Mouse (Mus musculus): ENCODE results near the gene Rab5a. TPM values are rescaled to one million over a fixed set of nuclear protein-coding genes. Genes with fewer than 3 reads are reported as not detected.

The Rab5a gene
- polyA plus RNA-seq (2015; fragmentation: Nextera tagmentation; extraction: Ambion mirVana), result 74.6 and 77.9 TPM in 2 replicates

DNA sequence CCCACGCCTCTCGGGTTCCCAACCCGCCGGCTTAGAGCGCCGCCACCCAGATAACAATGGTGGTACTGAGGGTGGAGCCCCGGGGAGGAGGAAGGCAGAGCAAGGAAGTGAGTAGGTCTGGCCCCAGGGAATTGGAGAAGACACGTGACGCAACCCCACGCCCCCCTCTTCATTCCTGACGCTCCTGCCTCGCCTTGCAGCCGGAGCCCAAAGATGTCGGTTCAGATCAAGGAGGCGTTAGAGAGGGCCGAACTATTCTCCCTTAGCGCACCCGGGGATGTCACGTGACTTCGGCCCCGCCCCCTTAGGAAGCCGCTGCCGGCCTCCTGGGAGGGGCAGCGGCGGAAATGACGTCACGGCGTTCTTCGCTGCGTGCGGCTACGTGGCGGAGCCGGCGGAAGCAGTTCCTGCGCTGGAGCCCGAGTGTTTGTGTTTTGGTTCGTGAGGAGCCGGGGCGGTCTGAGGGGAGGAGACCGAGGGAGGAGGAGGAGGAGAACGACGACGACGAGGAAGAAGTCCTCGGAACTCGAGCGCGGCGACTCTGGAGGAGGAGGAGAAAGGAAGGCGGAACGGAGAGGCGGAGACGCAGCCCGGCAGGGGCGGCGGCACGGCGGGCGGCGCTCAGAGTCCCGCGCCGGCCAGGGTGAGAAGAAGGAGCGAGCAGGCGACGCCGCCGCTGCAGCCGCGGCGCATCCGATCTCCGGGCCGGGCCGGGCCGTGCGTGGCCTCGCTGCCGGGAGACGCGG lies at the start of gene Rab5a:
TSS of gene Rab5a (plus strand) at position 377 of the 746 bp plus-strand sequence.
- peak within 1 kb of the TSS; percentile 95 for H3K4me3 ChIP-seq (ENCODE audit: low read depth, low read length)
- H3K27ac ChIP-seq (ENCODE audit: low read depth, low read length), result peak within 1 kb of the TSS; percentile 100
- H3K9me3 ChIP-seq (ENCODE audit: control insufficient read depth), result no peaks in the 10 kb centered on the region
- ATAC-seq, result peak; percentile 96
- H3K27me3 ChIP-seq (replicated peaks; ENCODE audit: control insufficient read depth, insufficient read depth, low read length), result no peaks in the 10 kb centered on the region
- H3K9ac ChIP-seq (ENCODE audit: low read depth, low read length), result peak within 1 kb of the TSS; percentile 98
- under 1% methylated on average over 82 of the region's 82 CpGs for WGBS
- H3K4me2 ChIP-seq (replicated peaks; ENCODE audit: low read depth), result peak within 1 kb of the TSS; percentile 87
- peaks cover 6% of the 10 kb centered on the region; the same call in 1 of the 2 replicates for H3K4me1 ChIP-seq (replicated peaks; ENCODE audit: control insufficient read depth, insufficient read depth, low read length)
- no peaks in the 10 kb centered on the region for H3K36me3 ChIP-seq (ENCODE audit: control insufficient read depth, insufficient read depth)
- TF ChIP-seq CTCF (IDR thresholded peaks at IDR 0.05; ENCODE audit: low read depth), result peak; percentile 59; the same call in 1 of the 2 replicates

GRCm38 (mm10) chr17:53456152-53456551 lies 22.9 kb upstream of the Rab5a start:
- H3K4me1 ChIP-seq (replicated peaks; ENCODE audit: control insufficient read depth, insufficient read depth, low read length), result no peaks in the 10 kb centered on the region
- ATAC-seq, result no peak
- H3K9me3 ChIP-seq (ENCODE audit: control insufficient read depth), result no peaks in the 10 kb centered on the region

GRCm38 (mm10) chr17:53456742-53457141 lies 22.3 kb upstream of the Rab5a start:
- H3K27ac ChIP-seq (ENCODE audit: low read depth, low read length), result no peak overlapping the region
- ATAC-seq, result no peak
- H3K27me3 ChIP-seq (replicated peaks; ENCODE audit: control insufficient read depth, insufficient read depth, low read length), result no peaks in the 10 kb centered on the region
- no peak overlapping the region for H3K9ac ChIP-seq (ENCODE audit: low read depth, low read length)
- H3K4me2 ChIP-seq (replicated peaks; ENCODE audit: low read depth), result no peak overlapping the region
- H3K36me3 ChIP-seq (ENCODE audit: control insufficient read depth, insufficient read depth), result no peaks in the 10 kb centered on the region
- no peaks in the 10 kb centered on the region for H3K9me3 ChIP-seq (ENCODE audit: control insufficient read depth)
- 70% methylated on average over 1 of the region's 1 CpGs for WGBS
- no peak for TF ChIP-seq CTCF (IDR thresholded peaks at IDR 0.05; ENCODE audit: low read depth)
- H3K4me1 ChIP-seq (replicated peaks; ENCODE audit: control insufficient read depth, insufficient read depth, low read length), result no peaks in the 10 kb centered on the region
- no peak overlapping the region for H3K4me3 ChIP-seq (ENCODE audit: low read depth, low read length)

More at GRCm38 (mm10) chr17:53456152-53456551, 22.9 kb upstream of the Rab5a start:
- H3K27me3 ChIP-seq (replicated peaks; ENCODE audit: control insufficient read depth, insufficient read depth, low read length), result no peaks in the 10 kb centered on the region
- TF ChIP-seq CTCF (IDR thresholded peaks at IDR 0.05; ENCODE audit: low read depth), result no peak
- H3K9ac ChIP-seq (ENCODE audit: low read depth, low read length), result no peak overlapping the region
- H3K4me3 ChIP-seq (ENCODE audit: low read depth, low read length), result no peak overlapping the region
- no peaks in the 10 kb centered on the region for H3K36me3 ChIP-seq (ENCODE audit: control insufficient read depth, insufficient read depth)
- no peak overlapping the region for H3K27ac ChIP-seq (ENCODE audit: low read depth, low read length)
- 76% methylated on average over 2 of the region's 2 CpGs for WGBS
- H3K4me2 ChIP-seq (replicated peaks; ENCODE audit: low read depth), result no peak overlapping the region

DNA sequence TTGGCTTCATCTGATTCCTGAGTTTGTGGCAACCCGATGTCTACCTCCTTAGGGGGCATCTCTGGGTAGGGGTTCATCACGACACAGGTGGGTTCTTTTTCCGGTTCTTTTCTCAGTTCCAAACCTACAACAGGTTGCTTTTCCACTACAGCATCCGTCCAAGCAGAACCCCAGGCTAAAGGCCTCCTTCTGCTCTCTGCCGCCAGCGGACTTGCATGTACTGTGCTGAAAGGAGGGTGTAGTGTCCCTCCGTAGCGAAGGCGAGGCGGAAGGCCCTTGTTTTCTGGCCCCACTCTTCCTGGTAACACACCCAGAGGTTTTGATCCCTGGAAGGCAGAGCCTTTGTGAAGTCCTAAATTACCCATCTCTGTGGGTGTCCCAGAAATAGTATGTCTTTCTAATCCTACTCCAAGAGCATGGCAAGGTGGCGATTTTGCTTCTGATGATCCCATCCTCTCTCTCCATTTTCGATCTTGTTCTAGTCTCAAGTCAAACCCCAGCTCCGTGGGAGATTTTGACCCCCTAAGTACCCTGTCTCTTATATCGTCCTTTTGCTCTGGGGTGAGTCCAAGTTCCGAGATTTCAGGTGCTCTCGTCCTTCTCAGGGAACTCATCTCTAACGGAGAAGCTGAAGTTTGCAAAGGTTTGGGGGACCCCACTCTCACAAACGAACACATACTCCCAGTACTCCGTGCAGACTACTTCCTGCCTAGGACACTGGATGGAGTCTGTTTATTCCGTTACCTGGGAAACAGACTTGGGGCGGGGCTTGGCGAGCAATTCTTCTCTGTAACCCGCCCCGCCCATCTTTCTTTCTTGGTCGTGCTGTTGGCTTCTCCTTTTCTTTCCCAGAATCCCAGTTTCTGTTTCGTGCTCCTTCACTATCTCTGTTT lies 16.2 kb upstream of the Rab5a start, which contains the start of gene Efhb:
TSS of gene Efhb (minus strand) at position 719 of the 893 bp plus-strand sequence.
- H3K27me3 ChIP-seq (replicated peaks; ENCODE audit: control insufficient read depth, insufficient read depth, low read length), result no peaks in the 10 kb centered on the region
- H3K4me1 ChIP-seq (replicated peaks; ENCODE audit: control insufficient read depth, insufficient read depth, low read length), result no peaks in the 10 kb centered on the region
- H3K9ac ChIP-seq (ENCODE audit: low read depth, low read length), result peak within 1 kb of the TSS; percentile 43; the same call in 1 of the 2 replicates
- peak within 1 kb of the TSS; percentile 70 for H3K4me2 ChIP-seq (replicated peaks; ENCODE audit: low read depth)
- H3K4me3 ChIP-seq (ENCODE audit: low read depth, low read length), result peak within 1 kb of the TSS; percentile 44
- no peak within 1 kb of the TSS for H3K27ac ChIP-seq (ENCODE audit: low read depth, low read length)
- ATAC-seq, result peak; percentile 94
- H3K36me3 ChIP-seq (ENCODE audit: control insufficient read depth, insufficient read depth), result no peaks in the 10 kb centered on the region
- WGBS, result 21% methylated on average over 26 of the region's 26 CpGs
- no peak for TF ChIP-seq CTCF (IDR thresholded peaks at IDR 0.05; ENCODE audit: low read depth)
- no peaks in the 10 kb centered on the region for H3K9me3 ChIP-seq (ENCODE audit: control insufficient read depth)

GRCm38 (mm10) chr17:53463496-53463840 lies 15.6 kb upstream of the Rab5a start:
- H3K4me3 ChIP-seq (ENCODE audit: low read depth, low read length), result peak overlapping the region; percentile 44
- no peaks in the 10 kb centered on the region for H3K4me1 ChIP-seq (replicated peaks; ENCODE audit: control insufficient read depth, insufficient read depth, low read length)
- peak overlapping the region; percentile 70 for H3K4me2 ChIP-seq (replicated peaks; ENCODE audit: low read depth)
- ATAC-seq, result no peak
- no peaks in the 10 kb centered on the region for H3K27me3 ChIP-seq (replicated peaks; ENCODE audit: control insufficient read depth, insufficient read depth, low read length)
- no peak overlapping the region for H3K27ac ChIP-seq (ENCODE audit: low read depth, low read length)
- WGBS, result 14% methylated on average over 8 of the region's 9 CpGs
- TF ChIP-seq CTCF (IDR thresholded peaks at IDR 0.05; ENCODE audit: low read depth), result no peak
- H3K9me3 ChIP-seq (ENCODE audit: control insufficient read depth), result no peaks in the 10 kb centered on the region
- H3K9ac ChIP-seq (ENCODE audit: low read depth, low read length), result peak overlapping the region; percentile 43; the same call in 1 of the 2 replicates
- no peaks in the 10 kb centered on the region for H3K36me3 ChIP-seq (ENCODE audit: control insufficient read depth, insufficient read depth)

GRCm38 (mm10) chr17:53465569-53465968 lies 13.5 kb upstream of the Rab5a start:
- H3K9me3 ChIP-seq (ENCODE audit: control insufficient read depth), result no peaks in the 10 kb centered on the region
- WGBS, result 52% methylated on average over 4 of the region's 4 CpGs
- peak; percentile 73 for TF ChIP-seq CTCF (IDR thresholded peaks at IDR 0.05; ENCODE audit: low read depth)
- H3K27ac ChIP-seq (ENCODE audit: low read depth, low read length), result no peak overlapping the region
- no peak overlapping the region for H3K4me3 ChIP-seq (ENCODE audit: low read depth, low read length)
- no peak for ATAC-seq
- no peaks in the 10 kb centered on the region for H3K27me3 ChIP-seq (replicated peaks; ENCODE audit: control insufficient read depth, insufficient read depth, low read length)
- H3K4me1 ChIP-seq (replicated peaks; ENCODE audit: control insufficient read depth, insufficient read depth, low read length), result no peaks in the 10 kb centered on the region
- H3K4me2 ChIP-seq (replicated peaks; ENCODE audit: low read depth), result no peak overlapping the region
- H3K9ac ChIP-seq (ENCODE audit: low read depth, low read length), result no peak overlapping the region
- no peaks in the 10 kb centered on the region for H3K36me3 ChIP-seq (ENCODE audit: control insufficient read depth, insufficient read depth)

All from intestine, postnatal 0 days (tissue).